Mouse (Mus musculus) right cerebral cortex, postnatal 25 days (tissue): ENCODE results near the gene Rhobtb1.
A peak's percentile ranks its signal among the peaks of the same experiment; 100 is the strongest.

ENCODE experiments used
- DNase-seq: peaks from one replicate; pipeline ENCODE4 v3.0.0; 2022

The Rhobtb1 gene

DNA sequence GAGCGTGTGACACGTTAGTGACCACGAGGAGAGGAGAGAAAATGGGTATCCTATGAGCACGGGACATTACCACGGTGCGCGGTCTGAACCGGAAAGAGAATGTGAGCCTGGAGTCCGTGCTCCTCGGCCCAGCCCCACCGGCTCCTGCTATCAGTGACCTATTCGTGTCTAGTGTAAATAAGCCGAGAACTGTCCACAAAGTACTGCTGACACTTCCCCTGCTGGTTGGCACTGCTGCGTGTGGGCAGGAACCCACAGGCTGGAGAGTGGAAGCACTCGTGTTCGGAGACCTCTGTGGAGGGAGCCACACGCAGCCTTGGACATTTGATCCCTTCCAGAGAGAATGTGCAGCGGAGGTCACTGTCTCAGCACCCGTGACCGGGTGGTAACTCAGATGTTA lies at the start of gene Rhobtb1:
Gene Rhobtb1 (plus strand): TSS at position 390 of the 400 bp plus-strand sequence.
- no peak for DNase-seq

DNA sequence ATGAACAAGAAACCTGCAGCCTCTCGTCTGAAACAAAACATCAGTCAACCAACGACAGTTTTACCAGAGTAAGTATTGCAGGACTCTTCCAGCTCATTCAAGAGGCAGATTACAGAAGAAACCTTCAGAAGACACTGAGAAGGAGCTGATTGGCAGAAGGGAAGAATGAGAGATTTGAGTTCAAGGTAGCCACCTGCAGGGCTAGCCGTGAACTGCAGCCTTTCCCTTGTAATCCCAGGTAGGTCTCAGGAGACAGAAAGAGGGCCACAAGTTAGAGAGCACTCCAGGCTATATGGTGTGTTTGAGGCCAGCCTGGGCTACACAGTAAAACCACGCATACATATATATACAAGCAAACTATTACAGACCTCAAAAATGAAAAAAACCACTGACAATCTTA lies 49.2 kb upstream of the Rhobtb1 start:
- peak; percentile 17 for DNase-seq

DNA sequence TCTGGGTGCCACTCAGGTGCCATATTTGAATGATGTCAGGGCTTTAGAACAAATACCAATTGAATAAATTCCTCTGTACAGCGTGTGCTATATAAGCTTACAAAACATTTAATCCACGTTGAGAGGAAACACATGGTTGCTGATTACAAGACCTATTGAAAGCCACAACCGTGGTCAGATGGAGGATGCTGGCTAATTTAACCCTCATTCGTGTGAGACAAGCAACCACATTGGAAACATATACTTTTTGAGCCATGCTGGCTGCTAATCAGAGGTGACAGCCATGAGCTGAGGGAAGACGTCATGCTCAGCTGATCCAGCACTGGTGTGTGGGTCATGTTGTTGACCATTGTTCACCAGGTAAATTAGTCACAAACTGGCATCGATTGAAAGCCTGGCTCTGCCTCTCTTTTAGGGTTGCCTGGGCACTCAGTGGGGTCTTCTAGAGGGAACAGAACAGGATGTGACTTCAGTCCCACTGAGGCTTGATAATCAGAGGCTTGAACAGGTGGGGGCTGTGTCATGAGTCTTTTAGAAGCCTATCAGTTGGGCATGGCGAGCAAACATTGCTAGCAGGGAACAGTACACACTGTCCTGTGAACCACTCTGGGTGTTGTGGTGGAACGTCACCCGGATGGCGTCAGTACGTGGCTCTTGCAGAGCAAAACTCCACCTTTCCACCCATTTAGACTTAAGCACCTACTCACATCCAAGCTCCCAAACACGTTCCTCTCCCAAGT lies 46.9 kb upstream of the Rhobtb1 start:
- DNase-seq = no peak

DNA sequence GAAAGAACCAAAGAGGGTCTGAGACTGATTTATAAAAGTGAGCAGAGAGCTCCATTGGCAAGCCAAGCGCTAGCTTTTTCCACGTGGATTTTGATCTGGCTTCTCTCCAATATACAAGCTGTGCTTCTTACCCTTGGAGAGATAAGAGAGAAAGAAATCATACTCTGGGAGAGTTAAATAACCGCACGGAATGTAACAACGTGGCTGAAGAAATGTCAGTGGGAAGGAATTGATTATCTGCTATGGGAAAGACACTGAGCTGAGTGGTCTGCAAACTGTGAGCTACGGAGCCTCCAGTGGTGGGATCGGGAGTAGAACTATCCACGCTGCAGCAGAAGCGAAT lies 46.4 kb upstream of the Rhobtb1 start:
- DNase-seq = no peak

DNA sequence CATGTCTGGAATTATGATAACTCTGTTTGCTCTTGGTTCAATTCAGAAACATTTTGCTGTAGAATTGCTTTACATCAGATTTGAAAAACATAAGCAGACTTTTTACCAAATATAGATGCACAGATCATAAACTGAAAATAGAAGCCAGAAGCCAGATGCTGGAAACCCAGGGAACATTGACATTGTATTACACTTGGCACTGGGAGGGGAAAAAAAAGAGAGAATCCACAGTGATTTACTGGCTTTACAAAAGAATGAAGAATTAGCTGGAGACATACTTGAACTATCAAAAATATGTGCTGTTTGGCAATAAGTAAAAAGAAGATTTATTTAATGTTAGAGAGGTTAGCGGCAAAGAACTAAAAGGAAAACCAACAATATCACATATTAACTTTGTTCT lies 44.4 kb upstream of the Rhobtb1 start:
- DNase-seq = no peak

DNA sequence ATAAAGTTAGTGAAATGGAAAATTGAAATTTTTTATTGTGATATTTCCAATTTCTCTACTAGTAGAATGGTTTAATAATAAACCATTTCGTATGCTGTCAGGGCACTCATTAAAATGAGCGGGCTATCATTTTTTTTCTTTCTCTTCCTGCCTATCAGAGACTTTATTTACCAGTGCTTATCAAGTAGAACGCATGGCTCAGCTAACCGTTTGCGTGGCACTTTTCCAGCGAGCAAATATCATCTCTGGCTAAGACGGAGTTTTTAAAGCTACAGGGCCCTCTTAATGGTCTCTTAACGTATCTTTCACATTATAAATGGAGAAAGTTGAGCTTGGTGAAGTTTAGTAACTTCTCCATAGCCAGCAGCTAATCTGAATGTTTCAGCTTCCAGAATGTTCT lies 44.0 kb upstream of the Rhobtb1 start:
- no peak for DNase-seq

DNA sequence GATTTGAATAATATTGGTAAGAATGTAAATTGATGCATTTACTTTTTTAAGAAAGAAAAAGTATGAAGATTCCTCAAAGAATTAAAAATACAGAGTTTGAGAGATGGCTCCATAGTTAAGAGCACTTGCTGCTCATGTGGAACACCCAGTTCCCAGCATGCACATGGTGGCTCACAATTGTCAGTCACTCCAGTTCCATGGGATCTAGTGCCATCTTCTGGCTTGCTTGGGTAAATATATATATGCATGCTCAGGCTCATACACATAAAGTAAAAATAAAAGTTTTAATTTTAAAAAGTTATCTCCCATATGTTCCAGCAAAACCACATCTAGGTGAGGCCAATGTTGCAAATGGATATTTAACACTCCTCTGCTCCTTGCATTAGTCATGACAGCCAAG lies 36.9 kb upstream of the Rhobtb1 start:
- DNase-seq = no peak

DNA sequence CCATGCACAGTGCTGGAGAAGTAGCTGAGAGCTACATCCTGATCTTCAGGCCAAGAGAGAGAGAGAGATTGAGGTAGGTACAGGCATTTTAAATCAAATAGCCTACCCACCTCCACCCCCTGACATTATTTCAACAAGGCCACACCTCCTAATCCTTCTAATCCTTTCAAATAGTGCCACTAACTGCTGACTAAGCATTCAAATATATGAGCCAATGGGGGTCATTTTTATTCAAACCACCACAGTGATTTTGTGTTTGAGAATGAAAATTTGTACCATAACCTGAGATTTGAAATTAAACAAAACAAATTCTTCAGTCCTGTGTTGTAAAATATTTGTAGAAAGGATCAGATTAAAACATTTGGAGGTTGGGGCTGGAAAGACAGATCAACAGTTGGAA lies 33.2 kb upstream of the Rhobtb1 start:
- no peak for DNase-seq

DNA sequence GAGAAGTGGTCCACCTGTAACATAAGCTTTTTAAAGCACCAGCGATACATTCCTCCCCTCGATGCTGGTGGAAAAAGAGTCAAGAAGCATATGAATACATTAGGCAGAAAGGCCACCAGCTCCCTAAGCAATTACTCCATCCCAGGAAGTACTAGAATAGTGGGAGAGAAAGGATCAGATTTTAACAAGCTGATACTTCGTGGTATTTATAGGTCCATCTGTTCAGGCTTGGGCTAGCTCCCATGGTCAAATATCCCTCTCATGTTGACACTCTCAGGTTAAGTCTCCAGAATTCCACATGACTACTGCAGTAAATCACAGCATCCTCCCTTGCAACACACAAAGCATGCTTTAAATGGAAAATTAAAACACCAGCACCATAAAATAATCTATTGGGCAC lies 32.3 kb upstream of the Rhobtb1 start:
- no peak for DNase-seq

DNA sequence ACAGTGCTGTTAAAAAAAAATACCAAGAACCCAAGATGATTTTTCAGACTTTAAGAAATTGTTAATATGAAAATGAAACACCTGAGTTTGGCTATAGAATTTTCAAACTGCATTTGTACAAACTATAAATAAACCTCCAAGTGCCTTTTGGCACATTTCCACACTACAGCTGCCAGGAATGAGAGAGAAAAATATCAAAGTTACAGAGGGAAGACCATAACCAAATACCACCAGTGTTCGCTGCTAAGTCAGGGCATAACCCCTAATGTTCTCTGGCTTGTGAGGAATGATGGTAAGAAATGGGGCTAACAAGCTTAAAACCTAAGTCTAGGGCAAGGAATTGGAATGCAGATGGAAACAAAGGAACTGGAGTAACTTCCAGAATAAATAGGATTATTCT lies 31.8 kb upstream of the Rhobtb1 start:
- no peak for DNase-seq

DNA sequence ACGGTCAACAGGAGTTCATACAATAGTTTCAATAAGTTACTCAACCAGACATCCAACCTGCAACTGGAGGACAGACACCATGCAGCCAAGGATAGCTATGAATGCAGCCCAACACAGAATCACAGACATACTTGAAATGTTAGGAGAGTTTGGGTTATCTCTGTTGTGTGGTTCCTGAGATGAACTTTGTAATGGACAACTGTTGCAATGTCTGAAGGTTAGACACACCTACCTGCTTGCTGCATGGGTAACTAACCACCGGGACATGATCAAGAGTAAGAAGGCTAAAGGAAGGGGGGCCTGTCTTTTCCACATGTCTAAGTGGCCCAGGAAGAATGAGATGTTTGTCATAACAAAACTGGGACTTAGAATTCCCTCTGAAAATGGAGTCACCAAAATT lies 24.7 kb upstream of the Rhobtb1 start:
- DNase-seq = no peak

DNA sequence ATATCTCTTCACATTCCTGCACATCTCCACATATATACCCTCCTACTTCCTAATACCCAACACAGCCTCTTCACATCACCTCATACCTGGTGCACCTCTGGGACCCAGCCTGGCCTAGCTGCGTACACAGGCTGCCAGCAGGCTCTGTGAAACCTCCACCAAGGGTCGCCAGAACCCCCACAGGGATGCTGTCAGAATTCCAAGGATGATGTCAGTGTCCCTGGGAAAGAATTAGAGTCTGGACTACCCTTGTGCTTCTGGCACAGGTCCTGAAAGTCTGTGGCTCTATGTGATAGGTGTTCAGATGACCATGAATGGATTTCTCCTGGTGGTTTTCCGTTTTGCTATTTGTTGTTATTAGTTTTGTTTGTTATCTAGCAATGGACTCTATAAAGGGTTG lies 22.7 kb upstream of the Rhobtb1 start:
- no peak for DNase-seq

DNA sequence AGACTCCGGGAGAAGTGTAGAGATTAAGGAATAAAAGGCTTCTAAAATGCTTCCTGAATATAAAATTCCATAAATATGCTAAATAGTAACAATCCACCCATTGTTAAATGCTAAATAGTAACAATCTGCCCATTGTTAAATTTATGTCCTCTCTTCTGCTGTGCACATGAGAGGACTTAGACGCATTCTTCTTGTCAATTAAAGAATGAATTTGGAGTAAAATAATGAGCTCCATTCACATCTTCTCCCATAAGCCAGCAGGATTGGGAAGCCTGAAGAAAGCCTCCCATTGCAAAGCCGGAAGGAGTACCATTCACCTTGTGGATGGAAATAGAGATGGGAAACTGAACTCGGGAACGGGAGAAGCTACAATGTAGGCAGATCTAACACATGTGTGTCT lies 20.6 kb upstream of the Rhobtb1 start:
- no peak for DNase-seq

DNA sequence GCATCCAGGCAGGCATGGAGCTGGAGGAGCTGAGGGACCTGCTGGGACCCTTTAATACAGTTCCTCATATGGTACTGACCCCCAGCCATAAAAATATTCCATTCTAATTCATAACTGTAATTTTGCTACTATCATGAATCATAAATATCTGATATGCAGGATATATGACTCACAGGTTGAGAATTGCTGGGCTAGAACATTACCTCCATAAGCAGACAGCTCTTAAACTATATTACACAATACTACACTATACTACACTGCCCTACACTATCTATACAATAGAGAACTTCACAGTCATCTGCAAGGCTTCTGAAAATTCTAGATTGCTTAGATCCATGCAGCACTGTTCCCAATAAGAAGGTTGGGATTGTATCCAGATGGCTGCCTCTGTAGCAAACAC lies 16.9 kb upstream of the Rhobtb1 start:
- no peak for DNase-seq

DNA sequence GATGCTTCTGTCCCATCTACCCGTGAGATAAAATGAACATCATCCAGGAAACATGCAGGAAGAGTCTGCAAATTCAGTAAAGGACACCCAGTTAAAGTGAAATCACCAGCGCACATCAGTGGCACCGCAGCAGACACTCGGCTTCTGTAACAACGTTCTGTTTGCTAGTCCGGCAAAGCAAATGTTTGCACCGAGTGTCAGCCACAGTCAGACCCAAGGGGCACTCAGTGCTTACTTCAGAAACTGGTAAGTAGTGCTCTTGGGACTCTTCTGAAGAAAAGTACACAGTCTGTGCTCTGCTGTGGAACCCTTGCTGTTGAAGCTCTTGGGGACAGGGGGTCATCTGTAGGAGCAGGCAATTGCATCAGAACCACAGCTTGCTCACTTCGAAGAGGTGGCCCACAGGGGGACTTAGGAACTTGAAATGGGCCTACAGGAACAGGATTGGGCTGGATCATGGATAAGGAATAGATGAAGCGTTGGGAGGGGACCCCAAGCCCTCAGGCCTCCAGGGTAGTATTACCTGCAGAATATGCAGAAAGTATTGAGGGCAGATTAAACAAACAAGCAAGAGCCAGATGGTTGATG lies 14.9 kb upstream of the Rhobtb1 start:
- no peak for DNase-seq

DNA sequence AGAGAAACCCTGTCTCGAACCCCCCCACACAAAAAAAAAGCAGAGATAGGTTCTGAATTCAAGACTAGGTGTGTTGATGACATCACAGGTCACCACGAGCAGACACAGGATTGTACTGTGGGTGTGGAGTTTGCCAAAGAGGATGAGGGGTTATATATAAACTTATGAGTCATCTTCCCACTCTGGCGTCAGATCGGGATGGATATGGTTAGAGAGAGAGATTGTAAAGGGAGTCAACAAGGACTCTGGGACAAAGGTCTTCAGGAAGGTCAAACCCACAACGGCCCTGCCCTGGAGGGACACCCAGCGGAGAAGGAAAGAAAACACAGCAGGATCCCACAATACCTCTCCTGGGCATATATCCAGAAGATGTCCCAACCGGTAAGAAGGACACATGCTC lies 2.0 kb upstream of the Rhobtb1 start:
- DNase-seq = no peak

DNA sequence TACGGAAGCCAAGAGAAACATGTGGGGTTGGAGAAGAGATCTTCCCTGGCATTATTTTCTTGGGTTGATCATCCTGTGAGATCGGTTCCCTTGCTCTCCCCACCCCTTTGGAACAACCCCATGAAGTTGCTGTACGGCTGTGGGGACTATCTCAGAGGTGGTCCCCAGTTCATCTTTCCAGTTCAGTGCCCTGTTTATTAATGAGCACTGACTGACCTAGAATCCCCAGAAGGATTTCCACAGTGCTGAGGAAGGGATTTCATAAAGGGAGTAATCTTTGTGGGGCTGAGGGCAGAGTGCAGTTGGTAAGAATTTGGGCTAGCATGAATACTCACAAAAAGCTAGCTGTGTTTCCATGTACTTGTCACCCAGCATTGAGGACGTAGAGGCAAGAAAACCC lies 1.7 kb downstream of the Rhobtb1 start:
- no peak for DNase-seq

DNA sequence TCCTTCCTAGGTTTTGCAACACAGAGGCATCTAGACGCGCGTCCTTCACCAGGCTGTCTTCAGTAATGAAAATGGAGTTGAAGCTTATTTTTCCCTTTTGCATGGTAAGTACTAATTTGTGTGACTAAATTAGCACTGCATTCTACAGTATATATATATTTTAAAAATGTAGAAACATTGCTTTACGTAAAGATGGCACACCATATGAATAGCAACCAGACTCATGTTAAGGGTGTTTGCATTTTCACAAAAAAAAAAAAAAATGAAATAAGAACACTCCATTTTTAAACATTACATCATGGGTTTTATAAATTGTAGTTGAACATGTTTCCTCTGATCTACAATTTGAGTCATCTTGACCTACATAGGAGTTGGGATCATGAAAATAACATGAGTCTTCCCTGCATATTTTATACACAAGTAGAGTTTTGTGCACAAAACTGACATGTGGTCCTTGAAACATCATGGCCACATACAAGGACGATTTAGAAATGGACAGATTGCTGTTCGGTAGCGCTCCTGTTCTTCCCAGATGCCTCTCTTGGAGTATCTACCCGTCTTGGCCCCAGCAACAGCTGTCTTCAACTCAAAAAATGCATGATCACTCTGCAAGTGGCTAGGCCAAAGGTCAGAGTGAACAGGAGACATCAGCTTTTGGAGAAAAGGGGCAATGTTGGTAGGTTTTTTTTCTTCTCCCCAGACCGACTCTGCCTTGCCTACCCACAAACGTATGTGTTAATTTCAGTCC lies 4.4 kb downstream of the Rhobtb1 start:
- no peak for DNase-seq

DNA sequence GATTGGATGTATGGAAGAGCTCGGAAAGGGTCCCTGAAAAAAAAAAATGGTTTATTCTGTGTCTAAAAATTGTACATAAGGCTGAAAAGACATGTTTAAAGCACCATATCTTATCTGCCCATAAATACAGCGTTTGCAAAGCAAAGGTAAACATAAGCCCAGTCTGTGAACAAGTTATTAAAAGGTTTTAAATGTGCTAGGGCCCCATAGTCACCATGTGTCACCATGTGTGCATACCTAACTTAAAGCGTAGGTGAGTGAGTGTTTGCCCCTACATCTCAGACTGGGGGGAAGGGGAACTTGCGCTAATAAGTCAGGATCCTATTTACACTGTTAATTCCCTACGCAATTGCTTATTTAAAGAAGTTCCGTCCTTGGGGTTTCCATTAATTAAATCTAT lies 5.2 kb downstream of the Rhobtb1 start:
- DNase-seq = no peak

DNA sequence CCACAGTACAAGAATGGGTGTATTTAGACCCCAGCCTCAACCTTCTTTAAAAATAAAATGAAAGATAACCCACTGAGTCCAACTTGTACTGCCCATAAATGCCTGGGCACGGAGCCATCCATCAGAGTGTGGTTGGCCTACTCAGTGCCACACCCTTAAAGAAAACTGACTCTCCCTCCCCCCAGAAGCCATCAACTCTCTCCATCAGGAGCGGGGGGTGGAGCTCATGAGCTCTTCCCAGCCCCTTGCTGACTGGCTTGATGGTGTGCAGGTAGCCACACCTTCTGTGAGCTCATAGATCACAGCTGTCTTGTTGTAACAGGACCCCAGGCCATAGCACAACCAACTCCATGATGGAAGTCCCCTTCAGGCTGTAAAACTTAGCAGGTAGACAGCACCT lies 6.2 kb downstream of the Rhobtb1 start:
- no peak for DNase-seq

DNA sequence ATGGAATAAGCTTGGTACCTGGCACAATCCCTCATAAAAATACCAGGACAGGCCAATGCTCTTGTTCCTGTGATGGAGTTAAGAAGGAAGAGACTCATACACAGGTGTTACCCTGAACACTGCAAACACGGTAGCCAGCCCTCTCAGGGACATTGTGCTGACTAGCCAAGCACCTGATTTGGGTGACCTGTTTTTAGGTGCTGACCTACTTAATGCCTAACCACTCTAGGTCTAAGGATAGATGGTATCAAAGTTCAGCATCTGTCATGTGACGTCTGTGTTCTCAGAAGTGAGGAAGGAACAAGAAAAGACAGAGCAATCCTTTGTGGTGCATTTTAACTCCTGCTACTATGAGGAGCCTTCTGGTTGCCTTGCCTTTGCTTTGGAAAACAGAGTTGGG lies 9.6 kb downstream of the Rhobtb1 start:
- DNase-seq = no peak

DNA sequence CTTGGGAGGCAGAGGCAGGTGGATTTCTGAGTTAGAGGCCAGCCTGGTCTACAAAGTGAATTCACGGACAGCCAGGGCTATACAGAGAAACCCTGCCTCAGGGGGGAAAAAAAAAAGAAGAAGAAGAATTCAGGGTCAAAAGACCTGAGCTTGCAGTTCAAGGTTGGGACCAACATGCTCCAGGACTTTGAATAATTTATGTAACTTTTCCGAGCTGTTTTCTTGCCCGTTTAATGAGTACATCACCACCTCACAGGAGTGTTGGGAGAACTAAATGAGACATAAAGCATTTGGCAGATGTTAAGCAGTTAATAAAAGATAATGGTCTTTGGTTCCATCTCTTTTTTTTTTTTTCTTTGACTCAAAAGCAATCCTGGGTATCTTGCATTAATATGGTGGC lies 10.3 kb downstream of the Rhobtb1 start:
- DNase-seq = no peak

DNA sequence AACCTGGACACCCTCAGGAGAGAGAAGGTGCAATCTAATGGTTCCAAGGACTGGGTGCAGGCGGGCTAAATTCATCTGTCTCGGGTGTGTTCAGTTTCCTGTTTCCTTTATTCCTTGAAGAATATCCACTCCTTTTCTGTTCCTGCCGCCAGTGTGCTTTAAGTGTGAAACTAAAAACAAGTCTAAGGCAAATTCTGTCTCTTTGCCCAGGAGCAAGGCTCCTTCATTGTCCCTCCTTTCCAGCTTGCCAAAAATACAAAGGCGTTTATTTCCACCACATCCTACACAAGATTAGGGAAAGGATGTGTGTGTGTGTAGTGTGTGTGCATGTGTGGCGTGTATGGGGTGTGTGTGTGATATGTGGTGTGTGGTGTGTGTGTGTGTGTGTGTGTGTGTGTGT lies 11.3 kb downstream of the Rhobtb1 start:
- no peak for DNase-seq

DNA sequence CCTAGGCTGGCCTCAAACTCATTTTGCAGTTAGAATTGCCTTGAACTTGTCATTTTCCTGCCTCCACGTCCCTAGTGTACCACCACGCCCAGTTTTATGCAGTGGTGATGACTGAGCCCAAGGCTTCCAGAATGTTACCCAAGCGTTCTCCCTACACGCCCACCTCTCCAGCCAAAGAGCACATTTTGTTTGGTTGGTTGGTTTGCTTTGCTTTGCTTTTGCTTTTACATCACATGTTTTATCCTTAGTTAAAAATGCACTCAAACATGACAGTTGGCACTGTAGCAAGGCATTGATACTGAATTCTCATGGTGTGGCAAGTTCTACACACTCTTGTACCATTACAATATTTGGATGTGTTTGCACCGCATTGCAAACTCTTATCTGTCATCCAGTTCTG lies 12.0 kb downstream of the Rhobtb1 start:
- no peak for DNase-seq

DNA sequence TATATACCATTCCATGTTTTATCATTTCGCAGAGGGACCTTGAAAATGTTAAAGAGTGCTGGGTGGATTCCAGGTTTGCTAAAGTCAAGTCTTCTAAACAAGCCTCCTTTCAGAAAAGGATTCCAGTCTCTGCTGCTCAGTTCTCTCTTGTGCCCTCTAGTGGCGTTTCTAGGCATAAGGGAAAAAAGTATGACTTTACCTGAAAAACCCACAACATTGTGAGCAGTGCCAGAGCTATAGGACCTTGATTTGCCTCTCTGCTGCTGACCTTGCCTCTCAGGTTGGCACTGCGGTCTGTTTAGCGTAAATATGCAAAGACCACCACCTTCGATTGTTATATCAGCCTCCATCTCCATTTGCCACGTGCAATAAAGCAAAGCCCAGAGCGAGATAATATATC lies 13.9 kb downstream of the Rhobtb1 start:
- DNase-seq = no peak
